Mouse (Mus musculus): ENCODE data around the gene Zfand2a. TPM values are rescaled to one million over a fixed set of nuclear protein-coding genes. Genes with fewer than 3 reads are reported as not detected.

Gene Zfand2a
- polyA plus RNA-seq, 1 experiment from 2014 or later: 5.7 TPM

GRCm38 (mm10) chr5:139459938-139460337 is 24.4 kb downstream of the Zfand2a start:
- H3K27ac ChIP-seq (ENCODE audit: low read depth): no peak overlapping the region
- ATAC-seq (replicated peaks; ENCODE audit: low FRiP score, low TSS enrichment, low read depth): peak; percentile 30
- WGBS: 10% methylated on average over 10 of the region's 10 CpGs
- H3K4me1 ChIP-seq (replicated peaks; ENCODE audit: control insufficient read depth, insufficient read depth, low read length): peaks cover 7% of the 10 kb centered on the region; the same call in 1 of the 2 replicates
- no peak for DNase-seq (ENCODE audit: low spot score)
- H3K9ac ChIP-seq (ENCODE audit: low read length): peak overlapping the region; percentile 63
- peak overlapping the region; percentile 89 for H3K4me2 ChIP-seq (ENCODE audit: low read length)
- peaks cover 7% of the 10 kb centered on the region; the same call in 1 of the 2 replicates for H3K36me3 ChIP-seq (ENCODE audit: control insufficient read depth, insufficient read depth, low read length)
- no peaks in the 10 kb centered on the region for H3K27me3 ChIP-seq (replicated peaks; ENCODE audit: control insufficient read depth, insufficient read depth, low read length)
- no peaks in the 10 kb centered on the region for H3K9me3 ChIP-seq (ENCODE audit: control insufficient read depth, low read length)
- peak overlapping the region; percentile 68 for H3K4me3 ChIP-seq (ENCODE audit: low read depth, low read length)

GRCm38 (mm10) chr5:139457241-139457640 is 27.1 kb downstream of the Zfand2a start:
- Histone ChIP-seq H3K4me2 (ENCODE audit: low read length) (no peak overlapping the region), H3K9ac (ENCODE audit: low read length) (no peak overlapping the region), H3K4me3 (ENCODE audit: low read depth, low read length) (no peak overlapping the region), H3K27me3 (replicated peaks; ENCODE audit: control insufficient read depth, insufficient read depth, low read length) (no peaks in the 10 kb centered on the region), H3K27ac (ENCODE audit: low read depth) (no peak overlapping the region; the same call in 1 of the 2 replicates), H3K4me1 (replicated peaks; ENCODE audit: control insufficient read depth, insufficient read depth, low read length) (peaks cover 7% of the 10 kb centered on the region; the same call in 1 of the 2 replicates), H3K36me3 (ENCODE audit: control insufficient read depth, insufficient read depth, low read length) (peaks cover 10% of the 10 kb centered on the region; the same call in 1 of the 2 replicates), H3K9me3 (ENCODE audit: control insufficient read depth, low read length) (no peaks in the 10 kb centered on the region)
- ATAC-seq (replicated peaks; ENCODE audit: low FRiP score, low TSS enrichment, low read depth): no peak
- 77% methylated on average over 8 of the region's 8 CpGs for WGBS
- DNase-seq (ENCODE audit: low spot score): no peak

- peaks cover 10% of the 10 kb centered on the region; the same call in 1 of the 2 replicates for H3K36me3 ChIP-seq (ENCODE audit: control insufficient read depth, insufficient read depth, low read length)
- ATAC-seq (replicated peaks; ENCODE audit: low FRiP score, low TSS enrichment, low read depth): no peak
- H3K9me3 ChIP-seq (ENCODE audit: control insufficient read depth, low read length): no peaks in the 10 kb centered on the region
- H3K4me1 ChIP-seq (replicated peaks; ENCODE audit: control insufficient read depth, insufficient read depth, low read length): peaks cover 7% of the 10 kb centered on the region; the same call in 1 of the 2 replicates
- no peak overlapping the region for H3K9ac ChIP-seq (ENCODE audit: low read length)
- WGBS: 92% methylated on average over 12 of the region's 12 CpGs
- no peaks in the 10 kb centered on the region for H3K27me3 ChIP-seq (replicated peaks; ENCODE audit: control insufficient read depth, insufficient read depth, low read length)
- no peak overlapping the region for H3K4me3 ChIP-seq (ENCODE audit: low read depth, low read length)
- H3K27ac ChIP-seq (ENCODE audit: low read depth): no peak overlapping the region
- DNase-seq (ENCODE audit: low spot score): no peak
- no peak overlapping the region for H3K4me2 ChIP-seq (ENCODE audit: low read length)
These were observed 29.2 kb downstream of the Zfand2a start for GRCm38 (mm10) chr5:139455166-139455565.

- Histone ChIP-seq H3K36me3 (ENCODE audit: control insufficient read depth, insufficient read depth, low read length) (peaks cover 10% of the 10 kb centered on the region; the same call in 1 of the 2 replicates), H3K9ac (ENCODE audit: low read length) (no peak overlapping the region), H3K4me2 (ENCODE audit: low read length) (no peak overlapping the region), H3K4me1 (replicated peaks; ENCODE audit: control insufficient read depth, insufficient read depth, low read length) (peaks cover 11% of the 10 kb centered on the region), H3K27me3 (replicated peaks; ENCODE audit: control insufficient read depth, insufficient read depth, low read length) (no peaks in the 10 kb centered on the region), H3K9me3 (ENCODE audit: control insufficient read depth, low read length) (no peaks in the 10 kb centered on the region), H3K4me3 (ENCODE audit: low read depth, low read length) (no peak overlapping the region), H3K27ac (ENCODE audit: low read depth) (no peak overlapping the region)
- ATAC-seq (replicated peaks; ENCODE audit: low FRiP score, low TSS enrichment, low read depth): no peak
- WGBS: 92% methylated on average over 10 of the region's 10 CpGs
- no peak for DNase-seq (ENCODE audit: low spot score)
These were observed 31.3 kb downstream of the Zfand2a start for GRCm38 (mm10) chr5:139453031-139453430.

- peaks cover 3% of the 10 kb centered on the region; the same call in 1 of the 2 replicates for H3K36me3 ChIP-seq (ENCODE audit: control insufficient read depth, insufficient read depth, low read length)
- no peak overlapping the region for H3K4me2 ChIP-seq (ENCODE audit: low read length)
- no peak overlapping the region for H3K4me3 ChIP-seq (ENCODE audit: low read depth, low read length)
- peaks cover 11% of the 10 kb centered on the region for H3K4me1 ChIP-seq (replicated peaks; ENCODE audit: control insufficient read depth, insufficient read depth, low read length)
- no peaks in the 10 kb centered on the region for H3K27me3 ChIP-seq (replicated peaks; ENCODE audit: control insufficient read depth, insufficient read depth, low read length)
- DNase-seq (ENCODE audit: low spot score): no peak
- no peaks in the 10 kb centered on the region for H3K9me3 ChIP-seq (ENCODE audit: control insufficient read depth, low read length)
- H3K9ac ChIP-seq (ENCODE audit: low read length): no peak overlapping the region
- H3K27ac ChIP-seq (ENCODE audit: low read depth): no peak overlapping the region
- 21% methylated on average over 4 of the region's 4 CpGs for WGBS
- ATAC-seq (replicated peaks; ENCODE audit: low FRiP score, low TSS enrichment, low read depth): no peak
These were observed 34.4 kb downstream of the Zfand2a start for GRCm38 (mm10) chr5:139449926-139450325.

GRCm38 (mm10) chr5:139449161-139449791 is 35.1 kb downstream of the Zfand2a start:
- Histone ChIP-seq H3K4me2 (ENCODE audit: low read length) (no peak overlapping the region), H3K4me1 (replicated peaks; ENCODE audit: control insufficient read depth, insufficient read depth, low read length) (peaks cover 11% of the 10 kb centered on the region)

GRCm38 (mm10) chr5:139448025-139448424 is 36.3 kb downstream of the Zfand2a start:
- no peak overlapping the region for H3K27ac ChIP-seq (ENCODE audit: low read depth)
- no peak for ATAC-seq (replicated peaks; ENCODE audit: low FRiP score, low TSS enrichment, low read depth)
- 68% methylated on average over 6 of the region's 6 CpGs for WGBS

More at GRCm38 (mm10) chr5:139449161-139449791, 35.1 kb downstream of the Zfand2a start:
- Histone ChIP-seq H3K9ac (ENCODE audit: low read length) (no peak overlapping the region), H3K36me3 (ENCODE audit: control insufficient read depth, insufficient read depth, low read length) (no peaks in the 10 kb centered on the region), H3K27me3 (replicated peaks; ENCODE audit: control insufficient read depth, insufficient read depth, low read length) (no peaks in the 10 kb centered on the region), H3K27ac (ENCODE audit: low read depth) (no peak overlapping the region), H3K9me3 (ENCODE audit: control insufficient read depth, low read length) (no peaks in the 10 kb centered on the region), H3K4me3 (ENCODE audit: low read depth, low read length) (no peak overlapping the region)
- DNase-seq (ENCODE audit: low spot score): no peak
- no peak; the same call in 1 of the 2 replicates for ATAC-seq (replicated peaks; ENCODE audit: low FRiP score, low TSS enrichment, low read depth)
- 43% methylated on average over 5 of the region's 5 CpGs for WGBS

GRCm38 (mm10) chr5:139445258-139445657 is 39.1 kb downstream of the Zfand2a start:
- ATAC-seq (replicated peaks; ENCODE audit: low FRiP score, low TSS enrichment, low read depth): no peak
- no peak overlapping the region for H3K9ac ChIP-seq (ENCODE audit: low read length)

More at GRCm38 (mm10) chr5:139448025-139448424, 36.3 kb downstream of the Zfand2a start:
- no peaks in the 10 kb centered on the region for H3K36me3 ChIP-seq (ENCODE audit: control insufficient read depth, insufficient read depth, low read length)
- no peak overlapping the region for H3K9ac ChIP-seq (ENCODE audit: low read length)
- no peak overlapping the region for H3K4me2 ChIP-seq (ENCODE audit: low read length)
- peaks cover 11% of the 10 kb centered on the region for H3K4me1 ChIP-seq (replicated peaks; ENCODE audit: control insufficient read depth, insufficient read depth, low read length)
- DNase-seq (ENCODE audit: low spot score): no peak
- no peak overlapping the region for H3K4me3 ChIP-seq (ENCODE audit: low read depth, low read length)
- H3K9me3 ChIP-seq (ENCODE audit: control insufficient read depth, low read length): no peaks in the 10 kb centered on the region
- no peaks in the 10 kb centered on the region for H3K27me3 ChIP-seq (replicated peaks; ENCODE audit: control insufficient read depth, insufficient read depth, low read length)

GRCm38 (mm10) chr5:139442962-139443361 is 41.4 kb downstream of the Zfand2a start:
- ATAC-seq (replicated peaks; ENCODE audit: low FRiP score, low TSS enrichment, low read depth) (no peak), DNase-seq (ENCODE audit: low spot score) (no peak)
- no peak overlapping the region for H3K4me2 ChIP-seq (ENCODE audit: low read length)
- H3K27me3 ChIP-seq (replicated peaks; ENCODE audit: control insufficient read depth, insufficient read depth, low read length): no peaks in the 10 kb centered on the region
- H3K36me3 ChIP-seq (ENCODE audit: control insufficient read depth, insufficient read depth, low read length): no peaks in the 10 kb centered on the region
- no peaks in the 10 kb centered on the region for H3K4me1 ChIP-seq (replicated peaks; ENCODE audit: control insufficient read depth, insufficient read depth, low read length)
- no peak overlapping the region for H3K4me3 ChIP-seq (ENCODE audit: low read depth, low read length)
- H3K9me3 ChIP-seq (ENCODE audit: control insufficient read depth, low read length): no peaks in the 10 kb centered on the region
- no peak overlapping the region for H3K9ac ChIP-seq (ENCODE audit: low read length)
- WGBS: 75% methylated on average over 4 of the region's 4 CpGs
- H3K27ac ChIP-seq (ENCODE audit: low read depth): no peak overlapping the region

More at GRCm38 (mm10) chr5:139445258-139445657, 39.1 kb downstream of the Zfand2a start:
- DNase-seq (ENCODE audit: low spot score): no peak
- Histone ChIP-seq H3K9me3 (ENCODE audit: control insufficient read depth, low read length) (no peaks in the 10 kb centered on the region), H3K36me3 (ENCODE audit: control insufficient read depth, insufficient read depth, low read length) (no peaks in the 10 kb centered on the region), H3K27me3 (replicated peaks; ENCODE audit: control insufficient read depth, insufficient read depth, low read length) (no peaks in the 10 kb centered on the region), H3K4me1 (replicated peaks; ENCODE audit: control insufficient read depth, insufficient read depth, low read length) (peaks cover 11% of the 10 kb centered on the region), H3K4me2 (ENCODE audit: low read length) (no peak overlapping the region), H3K27ac (ENCODE audit: low read depth) (no peak overlapping the region), H3K4me3 (ENCODE audit: low read depth, low read length) (no peak overlapping the region)
- WGBS: 84% methylated on average over 8 of the region's 8 CpGs
